Mouse (Mus musculus) urinary bladder, adult 18-20 months (tissue): ENCODE results near the gene Nkiras2.
"Not testable (repeated sequence)": the region's sequence is repeated elsewhere in the genome, so short reads cannot be mapped to it uniquely, and the experiment has no call there.

Source experiments
- DNase-seq, 2 experiments: peaks; one replicate each; pipeline ENCODE4 v3.0.0; 2022; ENCODE audit warnings: low spot score in 2 of 2, mixed read lengths in 2 of 2

The Nkiras2 gene

DNA sequence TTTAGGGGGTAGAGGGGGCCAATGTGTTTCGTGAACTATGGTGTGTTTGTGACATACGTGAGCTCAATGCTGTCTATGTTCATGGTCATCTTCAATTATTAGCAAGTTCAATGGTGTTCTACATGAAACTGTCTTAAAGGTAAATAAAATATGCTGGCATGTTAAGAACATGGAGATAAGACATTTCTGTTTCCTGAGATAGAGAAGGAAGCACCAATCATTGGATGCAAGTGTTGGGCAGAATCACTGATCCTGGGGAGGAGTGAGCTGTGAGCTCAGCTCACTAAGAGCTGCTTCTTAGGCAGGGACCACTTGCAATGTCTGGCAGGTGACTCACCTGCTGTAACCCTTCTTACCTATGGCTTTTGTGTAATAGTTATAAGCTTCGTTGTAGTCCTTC, 17.7 kb upstream of the Nkiras2 start:
- no peak for DNase-seq

DNA sequence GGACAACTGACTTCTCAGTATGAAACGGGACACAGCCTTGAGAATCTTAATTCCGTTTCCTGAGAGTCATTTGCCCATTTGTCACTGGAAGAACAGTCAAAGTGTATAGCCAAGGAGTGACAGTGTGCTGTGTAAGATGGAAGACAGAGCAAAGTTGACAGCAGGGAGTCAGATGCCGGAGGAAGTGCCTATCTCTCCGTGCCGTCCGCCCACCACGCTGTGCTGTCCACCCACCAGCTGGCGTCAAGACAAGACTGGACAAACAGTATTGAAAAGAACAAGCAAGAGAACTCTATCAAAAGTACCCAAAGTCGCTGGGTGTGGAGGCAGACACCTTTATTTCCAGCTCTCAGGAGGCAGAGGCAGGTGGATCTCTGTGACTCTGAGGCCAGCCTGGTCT, 15.9 kb upstream of the Nkiras2 start:
- no peak for DNase-seq

DNA sequence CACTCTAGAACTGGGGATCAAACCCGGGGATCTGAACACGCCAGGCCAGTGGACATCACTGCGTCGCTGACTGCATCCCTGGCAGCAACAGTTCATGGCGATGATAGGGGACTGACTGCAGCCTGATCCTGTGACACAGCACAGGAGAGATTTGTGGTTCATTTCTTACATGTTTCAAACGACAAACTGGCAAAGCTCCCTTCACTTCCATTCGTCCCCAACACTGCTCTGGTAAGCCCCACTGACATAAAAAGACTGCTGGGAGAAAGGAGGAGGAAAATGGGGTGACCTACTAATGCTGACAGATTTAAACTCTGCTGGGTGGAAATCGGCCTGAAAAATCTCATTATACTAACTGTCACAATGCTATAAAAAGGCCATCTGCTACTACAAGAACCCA, 15.2 kb upstream of the Nkiras2 start:
- DNase-seq = no peak

DNA sequence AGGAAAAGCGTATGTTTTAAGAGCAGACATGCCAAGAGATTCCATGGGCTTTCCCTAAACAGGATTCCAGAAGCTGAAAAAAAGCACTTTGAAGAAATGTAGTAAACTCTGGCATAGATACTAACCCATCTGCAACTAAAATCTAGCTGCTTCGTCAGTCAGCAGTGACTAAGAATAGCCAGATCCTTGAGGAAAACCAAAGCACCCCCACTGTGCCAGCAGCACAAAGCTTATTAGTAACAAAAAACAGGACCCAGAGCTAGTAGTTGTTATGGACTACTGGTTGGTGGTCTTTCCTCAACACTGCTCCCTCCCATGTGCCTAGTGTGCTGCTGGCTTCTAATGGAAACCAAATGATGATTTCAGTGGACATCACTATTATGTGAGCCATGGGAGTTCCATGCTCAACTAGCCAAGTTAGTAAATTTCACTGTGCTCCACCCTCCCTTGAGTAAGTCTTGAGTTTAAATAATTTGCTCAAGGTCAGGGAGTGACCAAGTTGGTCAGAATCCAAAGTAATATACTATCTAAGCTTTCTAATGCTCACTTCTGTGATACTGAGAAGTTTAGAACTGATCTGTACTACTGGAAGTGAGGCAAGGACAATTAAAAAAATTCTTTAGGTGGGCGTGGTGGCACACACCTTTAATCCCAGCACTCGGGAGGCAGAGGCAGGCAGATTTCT, 14.6 kb upstream of the Nkiras2 start:
- no peak for DNase-seq

DNA sequence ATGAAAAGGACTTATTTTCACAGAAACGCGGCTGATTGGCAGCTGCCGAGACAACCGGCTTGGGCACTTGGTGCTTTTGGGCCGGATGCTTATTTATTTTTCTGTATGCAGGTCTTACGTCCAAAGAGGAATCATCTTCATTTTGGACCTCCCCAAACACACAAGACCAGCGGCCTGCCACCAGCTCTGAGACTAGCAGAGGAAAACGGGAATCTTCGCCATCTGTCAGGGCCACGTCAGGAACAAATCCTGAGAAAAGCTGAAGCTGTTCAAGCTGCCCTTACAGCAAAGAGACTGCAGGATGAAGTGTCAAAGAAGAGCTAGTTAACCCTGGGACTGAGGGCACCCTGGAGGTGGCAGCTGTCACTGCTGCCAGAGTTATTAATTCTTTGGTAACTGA, 13.6 kb upstream of the Nkiras2 start:
- DNase-seq = no peak

DNA sequence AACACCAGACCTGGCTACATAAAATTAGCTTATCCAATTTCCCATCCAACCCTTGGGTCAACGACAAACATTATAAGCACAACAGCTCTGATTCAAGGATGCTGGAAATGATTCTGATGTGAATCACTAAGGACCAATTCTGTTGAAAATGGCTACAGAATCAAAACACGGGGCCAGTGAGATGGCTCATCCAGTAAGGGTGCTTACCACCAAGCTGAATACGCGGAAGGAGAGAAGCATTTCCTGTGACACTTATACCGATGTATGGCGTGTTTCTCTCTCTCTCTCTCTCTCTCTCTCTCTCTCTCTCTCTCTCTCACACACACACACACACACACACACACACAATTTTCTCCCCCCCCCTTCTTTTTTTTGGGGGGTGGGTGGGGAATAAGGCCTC, 11.9 kb upstream of the Nkiras2 start:
- DNase-seq = no peak

DNA sequence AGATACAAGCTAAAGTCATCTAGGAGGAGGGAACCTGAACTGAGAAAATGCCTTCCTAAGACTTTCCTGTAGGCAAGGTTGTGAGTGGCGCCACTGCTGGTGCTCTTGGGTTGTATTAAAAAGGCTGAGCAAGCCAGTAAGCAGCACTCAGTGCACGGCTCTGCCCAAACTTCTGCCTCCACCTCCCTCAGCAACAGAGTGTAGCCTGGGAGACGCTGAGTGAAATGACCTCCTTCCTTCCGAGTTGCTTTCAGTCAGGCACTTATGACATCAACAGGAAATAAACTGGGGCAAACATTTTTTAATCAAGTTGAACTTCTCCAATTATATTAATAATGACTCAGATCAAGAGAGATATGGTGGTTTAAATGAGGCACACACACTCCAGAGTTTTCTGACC, 10.2 kb upstream of the Nkiras2 start:
- no peak for DNase-seq

DNA sequence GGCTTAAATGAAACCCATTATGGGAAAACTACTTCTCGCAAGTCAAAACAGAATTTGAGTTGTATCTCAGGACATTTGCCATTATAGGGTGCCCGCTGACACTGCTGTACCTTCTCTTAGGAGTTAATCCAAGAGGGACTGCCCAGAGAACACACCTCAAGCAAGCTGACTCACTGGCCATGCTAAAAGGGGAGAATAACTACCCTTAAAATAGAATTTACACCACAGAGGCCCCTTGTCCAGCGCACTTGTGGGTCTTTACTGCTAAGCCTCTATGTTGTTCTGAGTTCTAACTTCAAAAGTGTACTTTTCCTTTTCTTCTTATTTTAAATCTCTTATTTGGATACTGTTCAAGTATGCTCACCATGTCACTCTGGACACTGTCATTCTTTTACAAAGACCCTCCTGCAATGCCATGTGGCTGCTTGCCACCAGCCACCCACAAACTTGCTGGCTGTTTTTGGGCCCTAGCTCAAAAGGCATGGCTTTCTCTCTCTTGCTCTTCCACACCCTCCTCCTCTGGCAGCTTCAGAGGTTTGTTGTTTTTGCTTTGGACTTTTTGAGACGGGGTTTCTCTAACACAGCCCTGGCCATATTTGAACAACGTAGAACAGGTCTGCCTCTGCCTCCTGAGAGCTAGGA, 9.6 kb upstream of the Nkiras2 start:
- DNase-seq = no peak

DNA sequence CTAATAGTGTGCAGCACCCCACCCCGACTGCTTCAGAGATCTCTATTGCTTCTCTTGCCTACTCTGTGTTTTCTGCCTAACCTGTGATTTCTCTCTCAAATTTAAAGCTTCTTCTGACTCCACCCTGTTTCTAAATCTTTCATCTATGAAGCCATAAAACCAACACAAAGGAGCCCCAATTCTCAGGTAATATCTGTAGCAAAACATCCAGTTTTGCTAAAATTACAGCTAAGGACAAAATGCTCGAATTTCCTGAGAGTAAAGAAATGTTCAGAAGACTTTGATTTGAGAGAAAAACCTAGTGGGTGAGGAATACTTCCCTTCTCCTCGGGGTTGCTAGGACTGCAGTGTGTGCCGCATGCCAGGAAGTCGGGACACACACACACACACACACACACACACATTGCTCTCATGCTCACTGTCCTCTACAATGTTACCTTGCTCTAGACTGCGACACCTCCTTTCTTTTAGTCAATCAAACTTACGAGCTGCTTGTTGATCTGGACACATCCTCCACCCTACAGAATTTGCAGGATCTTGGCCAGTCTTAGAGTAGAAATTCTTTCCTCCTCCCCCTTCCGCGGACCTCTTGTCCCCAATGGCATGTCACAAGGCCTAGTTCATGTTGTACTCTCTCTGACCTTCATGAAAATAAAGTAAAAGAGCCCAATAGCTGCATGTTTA, 8.9 kb upstream of the Nkiras2 start:
- no peak for DNase-seq

DNA sequence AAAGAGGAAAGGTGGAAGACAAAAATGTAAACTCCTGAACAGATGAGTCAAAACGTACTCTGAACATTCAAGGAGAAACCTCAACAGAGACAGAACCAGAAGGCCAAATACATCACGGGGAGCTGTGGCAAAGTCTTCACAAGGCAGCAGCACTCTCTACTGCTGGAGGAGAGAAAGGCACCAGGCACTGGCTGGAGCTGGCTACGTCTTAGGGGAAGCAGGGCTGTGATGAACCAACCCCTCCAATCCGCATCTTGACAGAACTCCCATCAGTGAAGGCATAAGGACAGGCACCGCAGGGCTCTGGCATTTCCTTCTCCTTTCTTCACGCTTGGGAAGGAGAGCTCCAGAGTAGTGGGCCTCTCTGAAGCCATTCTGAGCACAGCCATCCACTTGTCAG, 7.4 kb upstream of the Nkiras2 start:
- DNase-seq = no peak

DNA sequence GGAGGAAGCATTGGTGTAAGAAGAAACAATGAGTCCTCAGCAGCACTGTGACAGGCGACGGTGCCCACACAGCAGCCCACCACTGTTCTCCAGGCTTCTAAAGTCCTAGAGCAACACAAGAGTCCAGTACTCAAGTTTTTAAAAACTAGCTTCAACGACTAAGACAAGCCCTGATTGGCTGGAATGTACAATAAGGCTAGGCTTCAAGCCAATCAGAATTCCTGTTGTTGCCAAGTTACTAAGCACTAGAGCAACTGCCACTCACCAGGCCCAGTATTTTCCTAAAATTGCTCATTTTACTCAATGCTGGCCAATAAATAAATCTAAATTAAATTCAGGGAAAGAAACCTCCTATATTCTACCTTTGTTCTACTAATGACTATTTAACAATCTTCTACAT, 5.8 kb upstream of the Nkiras2 start:
- DNase-seq = no peak

DNA sequence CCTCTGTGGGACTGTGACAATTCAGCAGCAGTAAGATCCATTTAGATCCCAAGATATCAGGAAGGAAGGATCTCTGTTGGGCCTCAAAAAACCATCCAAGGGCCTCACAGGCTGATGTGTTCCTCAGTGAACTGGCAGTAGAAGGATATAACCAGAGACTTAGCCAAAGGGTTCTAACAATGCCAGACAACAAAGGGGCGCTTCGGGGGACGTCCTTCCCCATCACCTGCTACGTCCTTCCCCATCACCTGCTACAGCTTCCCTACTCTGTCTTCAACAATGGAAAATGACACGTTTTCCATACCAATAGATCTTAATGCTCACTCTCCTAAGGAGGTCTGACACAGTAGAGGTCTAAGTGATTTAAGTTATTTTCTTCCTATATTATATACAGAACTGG, 2.7 kb upstream of the Nkiras2 start:
- no peak for DNase-seq

DNA sequence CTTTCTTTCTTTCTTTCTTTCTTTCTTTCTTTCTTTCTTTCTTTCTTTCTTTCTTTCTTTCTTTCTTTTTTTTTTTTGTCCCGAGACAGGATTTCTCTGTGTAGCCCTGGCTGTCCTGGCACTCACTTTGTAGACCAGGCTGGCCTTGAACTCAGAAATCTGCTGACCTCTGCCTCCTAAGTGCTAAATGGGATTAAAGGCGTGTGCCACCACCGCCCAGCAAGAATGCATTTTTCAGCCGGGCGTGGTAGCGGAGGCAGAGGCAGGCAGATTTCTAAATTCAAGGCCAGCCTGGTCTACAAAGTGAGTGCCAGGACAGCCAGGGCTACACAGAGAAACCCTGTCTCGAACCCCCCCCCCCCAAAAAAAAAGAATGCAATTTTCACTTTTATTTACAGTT, 2.2 kb upstream of the Nkiras2 start:
- DNase-seq = not testable (repeated sequence)

DNA sequence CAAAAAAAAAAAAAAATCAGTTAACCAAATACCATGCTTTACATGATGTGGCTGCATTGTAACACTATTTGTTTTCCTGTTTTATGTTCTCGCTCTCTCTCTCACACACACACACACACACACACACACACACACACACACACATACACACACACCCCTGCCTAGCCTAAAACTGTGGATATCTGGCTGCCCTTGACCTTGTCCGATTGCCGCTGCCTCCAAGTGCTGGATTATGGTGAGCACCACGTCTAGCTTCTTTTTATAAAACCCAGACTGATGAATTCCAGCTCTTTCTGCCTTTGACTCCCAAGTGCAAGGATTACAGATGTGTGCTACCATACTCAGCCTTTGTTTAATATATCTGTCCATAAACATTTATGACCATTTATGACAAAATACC, 1.6 kb upstream of the Nkiras2 start:
- no peak for DNase-seq

DNA sequence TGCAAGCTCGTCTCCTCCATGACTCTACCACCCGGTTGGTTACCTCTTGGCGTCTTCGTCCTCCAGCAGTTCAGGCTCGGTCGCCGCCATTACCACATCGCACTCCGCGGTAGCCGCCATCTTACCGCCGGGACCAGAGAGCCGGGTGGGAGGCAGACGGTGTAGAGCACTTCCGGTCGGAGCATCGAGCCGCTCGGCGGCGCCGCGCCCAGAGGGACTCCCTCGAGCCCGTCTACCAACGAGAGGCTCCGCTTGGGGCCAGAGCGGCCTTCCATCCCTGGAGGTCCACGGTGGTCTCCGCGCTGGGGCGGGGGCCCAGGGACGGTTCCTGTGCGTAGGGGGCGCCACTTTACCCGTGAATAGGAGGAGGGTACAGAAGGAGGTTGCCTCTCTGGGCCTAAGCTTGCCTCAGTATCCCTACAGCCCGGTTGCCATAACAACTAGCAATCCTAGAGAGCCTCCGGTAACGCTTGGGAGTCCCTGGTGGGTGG, 486 bp downstream of the Nkiras2 start:
- peak; percentile 91 to 92 for DNase-seq

DNA sequence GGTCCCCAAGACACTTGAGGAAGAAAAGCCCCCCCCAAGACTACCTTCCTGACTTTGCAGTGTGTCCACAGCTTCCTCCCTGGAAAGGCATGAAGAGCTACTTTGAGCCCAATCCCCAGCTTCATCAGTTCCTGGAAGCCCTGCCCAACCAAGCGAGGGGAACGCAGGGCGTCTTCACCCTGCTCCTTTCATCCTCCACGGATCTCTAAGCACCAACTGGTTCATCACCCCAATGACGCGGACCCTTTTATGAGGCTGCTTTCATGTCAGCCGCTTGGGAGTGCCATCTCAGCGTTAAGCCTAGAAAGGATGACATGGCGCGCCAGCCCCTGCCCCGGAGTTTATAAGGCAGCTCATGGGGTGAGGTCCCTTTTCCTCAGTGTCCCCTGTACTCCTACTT, 938 bp downstream of the Nkiras2 start, which contains the start of gene Dnajc7:
Gene Dnajc7 (minus strand): TSS at position 187 of the 400 bp plus-strand sequence.
- no peak for DNase-seq

DNA sequence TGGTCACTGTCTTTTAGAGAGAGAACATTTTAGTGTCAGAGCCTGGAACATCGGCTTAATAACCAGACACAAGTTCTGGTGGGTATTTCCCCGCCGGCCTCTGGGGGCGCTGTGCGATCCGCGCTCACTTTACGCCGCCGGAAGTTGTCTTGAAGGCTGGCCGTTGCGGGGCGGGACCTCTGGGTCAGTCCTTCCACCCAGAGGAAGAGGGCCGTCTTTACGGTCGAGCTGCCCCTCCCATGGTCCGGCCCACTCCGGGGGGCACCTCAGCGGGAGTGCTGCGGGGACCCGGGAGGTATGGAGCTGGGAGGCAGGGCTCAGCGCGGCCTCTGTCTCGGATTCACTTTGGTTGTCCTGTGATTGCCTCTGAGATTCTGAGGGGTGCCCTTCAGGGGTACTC, 3.7 kb downstream of the Nkiras2 start:
- peak; percentile 92 to 93 for DNase-seq

DNA sequence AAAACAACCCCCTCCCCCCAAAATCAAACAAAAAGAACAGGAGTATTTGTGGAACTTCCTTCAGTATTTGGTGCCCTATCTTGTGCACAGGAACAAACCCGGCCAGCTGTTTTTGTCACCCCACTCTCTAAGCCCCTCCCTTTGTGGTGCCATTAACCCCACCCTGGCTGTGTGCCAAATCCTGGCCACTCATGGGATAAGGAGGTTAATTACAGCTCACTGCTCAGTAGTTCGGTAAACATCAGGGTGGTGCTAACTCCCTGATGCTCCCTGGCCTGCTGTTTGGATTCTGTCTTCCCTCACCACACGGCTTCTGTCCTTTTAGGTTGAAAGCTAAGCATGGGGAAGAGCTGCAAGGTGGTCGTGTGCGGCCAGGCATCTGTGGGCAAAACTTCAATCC, 4.8 kb downstream of the Nkiras2 start:
- no peak for DNase-seq

DNA sequence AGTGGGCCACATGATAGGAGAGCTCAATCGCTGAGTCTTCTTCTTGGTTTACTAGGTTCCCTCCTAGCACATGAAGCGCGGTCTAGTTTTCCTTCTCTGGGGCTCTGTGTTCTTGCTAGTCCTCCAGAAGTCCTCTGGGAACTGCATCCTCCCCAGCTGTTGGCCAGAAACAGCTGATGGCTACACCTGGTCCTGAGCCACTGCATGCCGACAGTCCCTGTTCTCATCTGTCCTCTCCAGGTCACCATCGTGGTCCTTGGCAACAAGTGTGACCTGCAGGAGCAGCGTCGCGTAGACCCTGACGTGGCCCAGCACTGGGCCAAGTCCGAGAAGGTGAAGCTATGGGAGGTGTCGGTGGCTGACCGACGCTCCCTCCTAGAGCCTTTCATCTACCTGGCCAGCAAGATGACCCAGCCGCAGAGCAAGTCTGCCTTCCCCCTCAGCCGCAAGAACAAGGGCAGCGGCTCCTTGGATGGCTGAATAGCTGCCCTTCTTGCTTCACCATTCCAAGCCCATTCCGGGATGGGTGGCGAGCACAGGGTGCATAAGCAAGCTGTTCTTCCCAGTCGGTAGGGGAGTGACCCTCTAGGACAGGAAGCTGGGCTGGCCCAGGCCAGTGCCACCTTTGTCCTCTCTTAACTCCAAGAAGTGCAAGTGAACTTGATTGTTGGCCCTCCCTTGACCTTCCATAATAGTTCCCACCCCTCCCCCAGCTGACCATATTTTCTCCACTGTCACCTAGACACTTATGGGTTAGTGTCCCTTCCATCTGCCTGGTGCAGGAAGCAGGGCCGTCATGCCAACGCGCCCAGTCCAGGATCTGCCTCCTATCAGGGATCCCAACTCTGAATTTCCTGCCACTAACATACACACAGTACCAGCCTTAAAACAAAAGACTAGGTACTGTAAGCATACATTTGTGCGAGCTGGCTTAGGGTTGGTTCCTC, 7.0 kb downstream of the Nkiras2 start:
- no peak for DNase-seq

DNA sequence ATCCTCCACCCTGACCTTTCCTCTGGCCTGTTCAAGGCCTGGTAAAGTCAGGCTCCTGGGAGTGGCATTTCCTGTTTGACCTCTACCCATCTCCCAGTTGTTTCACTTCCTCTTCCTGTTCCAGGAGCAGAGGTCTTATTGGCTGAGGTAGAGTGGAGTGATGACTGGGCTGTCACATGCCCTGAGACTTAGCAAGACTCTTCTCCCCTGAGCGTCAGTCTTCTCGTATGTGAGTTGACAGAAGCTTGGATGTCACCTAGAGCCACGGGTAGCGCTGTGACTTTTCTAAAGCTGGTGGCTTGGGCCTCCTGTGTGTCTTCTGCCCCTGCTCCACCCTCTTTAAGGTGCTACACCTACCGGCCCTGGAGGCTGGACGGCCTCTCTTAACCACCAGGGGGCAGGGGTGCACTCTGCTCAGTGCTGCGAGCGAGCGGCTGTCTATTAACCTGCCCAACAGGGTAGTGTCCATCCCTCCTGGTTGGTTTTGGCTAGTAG, 7.7 kb downstream of the Nkiras2 start:
- peak; percentile 53 to 70 for DNase-seq

DNA sequence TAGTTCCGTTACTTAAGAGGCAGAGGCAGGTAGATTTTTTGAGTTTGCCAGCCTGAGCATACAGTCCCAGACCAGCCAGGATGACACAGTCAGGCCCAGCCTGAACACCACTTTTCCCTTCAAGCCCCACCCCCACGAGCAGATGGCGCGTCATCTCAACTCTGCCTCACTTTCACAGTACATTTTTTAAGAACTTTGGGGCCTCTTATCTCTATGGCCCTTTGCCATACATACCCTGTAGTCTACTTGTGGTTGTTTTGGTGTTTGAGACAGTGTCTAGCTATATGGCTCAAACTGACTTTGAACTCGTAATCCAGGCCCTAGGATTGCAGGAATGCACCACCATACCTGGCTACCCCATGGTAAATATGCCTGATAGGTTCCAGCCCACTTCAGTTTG, 9.0 kb downstream of the Nkiras2 start:
- DNase-seq = no peak
